Comparison of ENCODE assay signal across 8 mouse cellular contexts in the genomic region with DNA sequence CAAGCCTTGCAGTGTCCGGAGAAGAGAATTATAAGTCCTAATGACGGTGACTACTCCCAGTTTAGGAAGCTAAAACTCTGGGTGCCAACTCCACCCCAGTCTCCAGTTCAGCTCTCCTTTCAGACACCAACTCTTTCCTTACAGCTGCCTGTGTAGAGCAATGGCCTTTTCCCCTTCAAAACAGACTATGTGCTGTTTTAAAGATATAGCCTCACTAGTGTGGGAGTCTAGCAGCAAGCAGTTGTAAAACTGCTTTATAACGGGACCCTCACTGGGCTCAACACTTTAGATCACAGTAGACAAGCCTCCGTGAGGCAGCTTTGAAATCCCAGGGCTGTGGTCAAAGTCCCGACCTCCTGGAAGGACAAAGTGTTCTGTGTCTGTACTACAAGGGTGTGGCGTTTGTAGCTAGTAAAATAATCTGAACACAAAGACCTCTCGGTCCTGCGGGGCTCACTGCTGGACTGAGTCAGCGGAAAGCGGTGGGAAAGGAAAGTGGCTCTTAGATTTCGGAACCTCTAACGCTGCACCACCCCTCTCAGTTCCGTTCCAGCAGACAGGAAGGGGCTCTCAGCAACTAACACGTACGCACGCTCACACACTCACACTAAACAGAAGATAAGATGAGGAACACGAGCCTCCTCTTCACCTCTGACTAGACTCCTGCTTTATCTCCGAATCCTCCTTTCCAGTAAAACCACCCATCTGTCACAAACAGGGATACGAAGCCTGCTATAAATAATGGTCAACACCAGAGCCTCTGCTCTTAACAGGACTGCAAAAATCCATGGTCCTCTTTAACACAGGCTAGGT. TPM values are rescaled to one million over a fixed set of nuclear protein-coding genes. Genes with fewer than 3 reads are reported as not detected.
A peak's percentile ranks its signal among the peaks of the same experiment; 100 is the strongest.
DNase-seq lines count a peak whose midpoint lies in the region; ATAC-seq and TF ChIP-seq lines count a peak whose summit lies in the region.

No protein-coding gene starts in this region.

- 0 out of 2 replicates have a peak overlapping the region, but pooled peaks have one; percentile 58 for H3K27ac ChIP-seq in forebrain, embryonic 10.5 days
- peak overlapping the region; percentile 84 for H3K27ac ChIP-seq in heart, embryonic 15.5 days
- peak overlapping the region; percentile 83 for H3K27ac ChIP-seq in kidney, postnatal 0 days

- DNase-seq in CD4-positive helper T cell, adult 2 months (ENCODE audit: low read depth, low spot score): peak; percentile 71
- DNase-seq in forebrain, embryonic 10.5 days (ENCODE audit: extremely low spot score, low spot score): no peak
- DNase-seq in kidney, postnatal 0 days (ENCODE audit: low spot score): peak; percentile 84
- DNase-seq in lung, postnatal 14 days: peak; percentile 69
- DNase-seq in ovary, postnatal 10 days (ENCODE audit: low spot score): peak; percentile 21
- peak; percentile 23 for DNase-seq in urinary bladder, adult 2 months (ENCODE audit: low spot score)

- H3K36me3 ChIP-seq in forebrain, embryonic 10.5 days (replicated peaks): no peaks in the 10 kb centered on the region
- H3K36me3 ChIP-seq in heart, embryonic 15.5 days: no peaks in the 10 kb centered on the region
- no peaks in the 10 kb centered on the region for H3K36me3 ChIP-seq in kidney, postnatal 0 days (ENCODE audit: insufficient read depth, low read length)

- peak overlapping the region; percentile 55 for H3K9ac ChIP-seq in heart, embryonic 15.5 days
- H3K9ac ChIP-seq in kidney, postnatal 0 days (ENCODE audit: low read depth, low read length): peak overlapping the region; percentile 46

- peak overlapping the region; percentile 63 for H3K4me2 ChIP-seq in heart, embryonic 15.5 days
- H3K4me2 ChIP-seq in kidney, postnatal 0 days (ENCODE audit: low read length): peak overlapping the region; percentile 49

- peak overlapping the region; percentile 10; the same call in 1 of the 2 replicates for H3K4me3 ChIP-seq in forebrain, embryonic 10.5 days
- peak overlapping the region; percentile 45 for H3K4me3 ChIP-seq in heart, embryonic 15.5 days
- H3K4me3 ChIP-seq in kidney, postnatal 0 days (replicated peaks; ENCODE audit: low read depth, low read length): peak overlapping the region; percentile 20

- no peaks in the 10 kb centered on the region for H3K9me3 ChIP-seq in forebrain, embryonic 10.5 days
- H3K9me3 ChIP-seq in heart, embryonic 15.5 days (replicated peaks): no peaks in the 10 kb centered on the region
- H3K9me3 ChIP-seq in kidney, postnatal 0 days (replicated peaks; ENCODE audit: low read length): no peaks in the 10 kb centered on the region

- TF ChIP-seq CTCF in kidney, postnatal 0 days (IDR thresholded peaks at IDR 0.05; ENCODE audit: low read depth): no peak

- H3K27me3 ChIP-seq in forebrain, embryonic 10.5 days (ENCODE audit: poor library complexity, severe bottlenecking): no peaks in the 10 kb centered on the region; the same call in 1 of the 2 replicates
- H3K27me3 ChIP-seq in heart, embryonic 15.5 days: no peaks in the 10 kb centered on the region
- H3K27me3 ChIP-seq in kidney, postnatal 0 days (ENCODE audit: insufficient read depth, low read length): no peaks in the 10 kb centered on the region

- H3K4me1 ChIP-seq in forebrain, embryonic 10.5 days: peaks cover 18% of the 10 kb centered on the region
- H3K4me1 ChIP-seq in heart, embryonic 15.5 days (replicated peaks): peaks cover 12% of the 10 kb centered on the region
- H3K4me1 ChIP-seq in kidney, postnatal 0 days (replicated peaks; ENCODE audit: insufficient read depth, low read length): peaks cover 11% of the 10 kb centered on the region

- peak; percentile 90 for ATAC-seq in activated CD4-positive, CD25-positive, alpha-beta regulatory T cell, adult 4 months
- ATAC-seq in heart, embryonic 15.5 days (replicated peaks; ENCODE audit: insufficient number of reproducible peaks, insufficient read depth, low FRiP score, low read depth): peak; percentile 91
- peak; percentile 82 for ATAC-seq in kidney, postnatal 0 days (replicated peaks; ENCODE audit: low FRiP score, low read depth)

- WGBS in forebrain, embryonic 10.5 days: 54% methylated on average over 19 of the region's 19 CpGs
- WGBS in heart, embryonic 15.5 days: 6% methylated on average over 19 of the region's 19 CpGs
- 5% methylated on average over 19 of the region's 19 CpGs for WGBS in kidney, postnatal 0 days

RNA-seq across cellular contexts. Expression of gene Arl4a, which starts 21.0 kb away (rescaled TPM):
- polyA plus RNA-seq in activated CD4-positive, CD25-positive, alpha-beta regulatory T cell, adult 4 months (2017; shearing (Covaris generic)): 10 to 100 TPM; 77.0 to 82.7 TPM
- 35.0 and 36.1 TPM in 2 replicates for polyA plus RNA-seq in forebrain, embryonic 10.5 days (2016; fragmentation: Nextera tagmentation; extraction: Ambion mirVana)
- 33.8 and 36.3 TPM in 2 replicates for polyA plus RNA-seq in heart, embryonic 15.5 days (2015; fragmentation: Nextera tagmentation; extraction: Ambion mirVana)
- 64.4 and 65.3 TPM in 2 replicates for polyA plus RNA-seq in kidney, postnatal 0 days (2015; fragmentation: Nextera tagmentation; extraction: Ambion mirVana)
- 31.7 and 33.2 TPM in 2 replicates for polyA plus RNA-seq in urinary bladder, adult 2 months (2012; rRNA removed)
